In genomic region chr19:59346325-59346724, GRCm38 (mm10) we compare ENCODE assay signal across 8 mouse cellular contexts. TPM values are rescaled to one million over a fixed set of nuclear protein-coding genes. Genes with fewer than 3 reads are reported as not detected.
DNase-seq lines count a peak whose midpoint lies in the region; ATAC-seq and TF ChIP-seq lines count a peak whose summit lies in the region.

No protein-coding gene starts in this region.

- TF ChIP-seq CTCF in lung, embryonic 14.5 days (IDR thresholded peaks at IDR 0.05; ENCODE audit: low read depth): no peak

- H3K27ac ChIP-seq in lung, embryonic 14.5 days (ENCODE audit: low read depth): peak overlapping the region; percentile 92
- peak overlapping the region; percentile 88 for H3K27ac ChIP-seq in embryonic facial prominence, embryonic 14.5 days (replicated peaks; ENCODE audit: low read depth, low read length)
- peak overlapping the region; percentile 71 for H3K27ac ChIP-seq in intestine, embryonic 16.5 days (ENCODE audit: low read length)
- peak overlapping the region; percentile 93 for H3K27ac ChIP-seq in neural tube, embryonic 14.5 days (ENCODE audit: low read depth, low read length)

- H3K36me3 ChIP-seq in lung, embryonic 14.5 days (ENCODE audit: insufficient read depth): no peaks in the 10 kb centered on the region
- no peaks in the 10 kb centered on the region for H3K36me3 ChIP-seq in embryonic facial prominence, embryonic 14.5 days (ENCODE audit: control insufficient read depth, insufficient read depth, low read length)
- no peaks in the 10 kb centered on the region for H3K36me3 ChIP-seq in intestine, embryonic 16.5 days (ENCODE audit: control insufficient read depth, insufficient read depth, low read length)
- no peaks in the 10 kb centered on the region for H3K36me3 ChIP-seq in neural tube, embryonic 14.5 days (ENCODE audit: control insufficient read depth, insufficient read depth, low read length)

- DNase-seq in lung, embryonic 14.5 days: no peak
- no peak for DNase-seq in lung, postnatal 14 days
- DNase-seq in embryonic facial prominence, embryonic 14.5 days (ENCODE audit: low spot score): no peak
- DNase-seq in cerebellum, postnatal 36 days: no peak
- no peak for DNase-seq in layer of hippocampus, adult 9-11 months
- DNase-seq in retina, postnatal 1 day: no peak

- H3K4me3 ChIP-seq in lung, embryonic 14.5 days (ENCODE audit: low read depth, low read length): peak overlapping the region; percentile 91
- peak overlapping the region; percentile 95 for H3K4me3 ChIP-seq in embryonic facial prominence, embryonic 14.5 days (ENCODE audit: low read depth, low read length)
- H3K4me3 ChIP-seq in intestine, embryonic 16.5 days (ENCODE audit: low read length): peak overlapping the region; percentile 90
- peak overlapping the region; percentile 87 for H3K4me3 ChIP-seq in neural tube, embryonic 14.5 days (ENCODE audit: low read depth, low read length)

- H3K4me2 ChIP-seq in lung, embryonic 14.5 days: peak overlapping the region; percentile 98
- peak overlapping the region; percentile 98 for H3K4me2 ChIP-seq in embryonic facial prominence, embryonic 14.5 days (ENCODE audit: low read depth, low read length)
- H3K4me2 ChIP-seq in intestine, embryonic 16.5 days (ENCODE audit: low read depth, low read length): peak overlapping the region; percentile 88
- H3K4me2 ChIP-seq in neural tube, embryonic 14.5 days (ENCODE audit: low read depth, low read length): peak overlapping the region; percentile 100

- no peaks in the 10 kb centered on the region for H3K9me3 ChIP-seq in lung, embryonic 14.5 days (ENCODE audit: low read depth, low read length)
- no peaks in the 10 kb centered on the region for H3K9me3 ChIP-seq in embryonic facial prominence, embryonic 14.5 days (ENCODE audit: control insufficient read depth, low read length)
- no peaks in the 10 kb centered on the region for H3K9me3 ChIP-seq in intestine, embryonic 16.5 days (ENCODE audit: control insufficient read depth, low read length)
- no peaks in the 10 kb centered on the region for H3K9me3 ChIP-seq in neural tube, embryonic 14.5 days (ENCODE audit: control insufficient read depth, low read length)

- no peaks in the 10 kb centered on the region for H3K27me3 ChIP-seq in lung, embryonic 14.5 days (ENCODE audit: insufficient read depth, low read length)
- no peaks in the 10 kb centered on the region for H3K27me3 ChIP-seq in embryonic facial prominence, embryonic 14.5 days (replicated peaks; ENCODE audit: control insufficient read depth, insufficient read depth, low read length)
- H3K27me3 ChIP-seq in intestine, embryonic 16.5 days (replicated peaks; ENCODE audit: control insufficient read depth, insufficient read depth, low read length): no peaks in the 10 kb centered on the region
- H3K27me3 ChIP-seq in neural tube, embryonic 14.5 days (ENCODE audit: control insufficient read depth, insufficient read depth, low read length): no peaks in the 10 kb centered on the region

- 2% methylated on average over 11 of the region's 11 CpGs for WGBS in lung, embryonic 14.5 days
- WGBS in embryonic facial prominence, embryonic 14.5 days: 3% methylated on average over 11 of the region's 11 CpGs
- 3% methylated on average over 11 of the region's 11 CpGs for WGBS in intestine, embryonic 16.5 days
- WGBS in neural tube, embryonic 14.5 days: under 1% methylated on average over 11 of the region's 11 CpGs

- H3K4me1 ChIP-seq in lung, embryonic 14.5 days (ENCODE audit: insufficient read depth): peaks cover 6% of the 10 kb centered on the region
- H3K4me1 ChIP-seq in embryonic facial prominence, embryonic 14.5 days (ENCODE audit: control insufficient read depth, insufficient read depth, low read length): peaks cover 25% of the 10 kb centered on the region
- H3K4me1 ChIP-seq in intestine, embryonic 16.5 days (ENCODE audit: control insufficient read depth, insufficient read depth, low read length): peaks cover 12% of the 10 kb centered on the region
- H3K4me1 ChIP-seq in neural tube, embryonic 14.5 days (ENCODE audit: control insufficient read depth, insufficient read depth, low read length): peaks cover 24% of the 10 kb centered on the region

- ATAC-seq in lung, embryonic 14.5 days (ENCODE audit: insufficient read depth): no peak; the same call in 1 of the 2 replicates
- ATAC-seq in embryonic facial prominence, embryonic 14.5 days (ENCODE audit: low read depth): no peak
- ATAC-seq in intestine, embryonic 16.5 days: no peak
- no peak; the same call in 1 of the 2 replicates for ATAC-seq in neural tube, embryonic 14.5 days (ENCODE audit: low read depth)

- H3K9ac ChIP-seq in lung, embryonic 14.5 days: peak overlapping the region; percentile 91
- H3K9ac ChIP-seq in embryonic facial prominence, embryonic 14.5 days (ENCODE audit: low read depth, low read length): peak overlapping the region; percentile 89
- H3K9ac ChIP-seq in intestine, embryonic 16.5 days (ENCODE audit: low read depth, low read length): peak overlapping the region; percentile 85
- H3K9ac ChIP-seq in neural tube, embryonic 14.5 days (replicated peaks; ENCODE audit: low read depth, low read length): peak overlapping the region; percentile 82

RNA-seq across cellular contexts. Expression of gene Pdzd8, which starts 0.7 kb away (rescaled TPM):
- 15.9 and 16.5 TPM in 2 replicates for polyA plus RNA-seq in lung, embryonic 14.5 days (2014; fragmentation: Nextera tagmentation; extraction: Ambion mirVana)
- 15.1 and 15.7 TPM in 2 replicates for polyA plus RNA-seq in embryonic facial prominence, embryonic 14.5 days (2014; fragmentation: Nextera tagmentation; extraction: Ambion mirVana)
- 5.9 and 6.9 TPM in 2 replicates for polyA plus RNA-seq in intestine, embryonic 16.5 days (2015; fragmentation: Nextera tagmentation; extraction: Ambion mirVana)
- polyA plus RNA-seq in neural tube, embryonic 14.5 days (2014; fragmentation: Nextera tagmentation; extraction: Ambion mirVana): 18.2 and 19.8 TPM in 2 replicates

RNA-seq across cellular contexts. Expression of gene Rps12-ps3, which starts 24.2 kb away (rescaled TPM):
- 30.7 and 43.3 TPM in 2 replicates for polyA plus RNA-seq in lung, embryonic 14.5 days (2014; fragmentation: Nextera tagmentation; extraction: Ambion mirVana)
- polyA plus RNA-seq in embryonic facial prominence, embryonic 14.5 days (2014; fragmentation: Nextera tagmentation; extraction: Ambion mirVana): 31.0 and 42.8 TPM in 2 replicates
- 14.2 and 16.4 TPM in 2 replicates for polyA plus RNA-seq in intestine, embryonic 16.5 days (2015; fragmentation: Nextera tagmentation; extraction: Ambion mirVana)
- polyA plus RNA-seq in neural tube, embryonic 14.5 days (2014; fragmentation: Nextera tagmentation; extraction: Ambion mirVana): 5.0 and 10.5 TPM in 2 replicates
